Mouse (Mus musculus): ENCODE measurements around the gene Mecp2. TPM values are rescaled to one million over a fixed set of nuclear protein-coding genes. Genes with fewer than 3 reads are reported as not detected.

Gene Mecp2
- polyA plus RNA-seq, 1 experiment from 2014 or later: 11.9 TPM

- Histone ChIP-seq H3K27ac (replicated peaks) (peak overlapping the region; percentile 93), H3K4me3 (replicated peaks) (peak overlapping the region; percentile 58), H3K9me3 (replicated peaks) (no peaks in the 10 kb centered on the region), H3K4me2 (replicated peaks) (peak overlapping the region; percentile 46), H3K27me3 (no peaks in the 10 kb centered on the region), H3K4me1 (no peaks in the 10 kb centered on the region; the same call in 1 of the 2 replicates), H3K36me3 (no peaks in the 10 kb centered on the region), H3K9ac (peak overlapping the region; percentile 53)
- WGBS: 8% methylated on average over 28 of the region's 56 CpGs
- ATAC-seq (ENCODE audit: insufficient number of reproducible peaks, low FRiP score, low TSS enrichment, low read depth): peak; percentile 83
Observed at GRCm38 (mm10) chrX:74084946-74085498, 50.1 kb downstream of the Mecp2 start.

- Histone ChIP-seq H3K27me3 (no peaks in the 10 kb centered on the region), H3K4me3 (replicated peaks) (peak overlapping the region; percentile 58), H3K4me1 (no peaks in the 10 kb centered on the region; the same call in 1 of the 2 replicates), H3K9ac (0 out of 2 replicates have a peak overlapping the region, but pooled peaks have one; percentile 53), H3K9me3 (replicated peaks) (no peaks in the 10 kb centered on the region), H3K27ac (replicated peaks) (peak overlapping the region; percentile 93), H3K4me2 (replicated peaks) (peak overlapping the region; percentile 46), H3K36me3 (no peaks in the 10 kb centered on the region)
- 19% methylated on average over 17 of the region's 17 CpGs for WGBS
- no peak for ATAC-seq (ENCODE audit: insufficient number of reproducible peaks, low FRiP score, low TSS enrichment, low read depth)
Observed at GRCm38 (mm10) chrX:74084276-74084837, 50.8 kb downstream of the Mecp2 start.

GRCm38 (mm10) chrX:74070794-74071193 lies 64.4 kb downstream of the Mecp2 start:
- no peak overlapping the region for H3K4me3 ChIP-seq (replicated peaks)
- no peak for ATAC-seq (ENCODE audit: insufficient number of reproducible peaks, low FRiP score, low TSS enrichment, low read depth)
- H3K4me2 ChIP-seq (replicated peaks): no peak overlapping the region
- H3K9me3 ChIP-seq (replicated peaks): no peaks in the 10 kb centered on the region
- no peak overlapping the region for H3K27ac ChIP-seq (replicated peaks)
- no peak overlapping the region for H3K9ac ChIP-seq
- no peaks in the 10 kb centered on the region for H3K27me3 ChIP-seq
- H3K36me3 ChIP-seq: no peaks in the 10 kb centered on the region
- no peaks in the 10 kb centered on the region for H3K4me1 ChIP-seq

- 81% methylated on average over 9 of the region's 9 CpGs for WGBS
- no peak for ATAC-seq (ENCODE audit: insufficient number of reproducible peaks, low FRiP score, low TSS enrichment, low read depth)
Observed at GRCm38 (mm10) chrX:74067891-74068290, 67.3 kb downstream of the Mecp2 start.

GRCm38 (mm10) chrX:74045107-74045506 lies 90.1 kb downstream of the Mecp2 start:
- Histone ChIP-seq H3K36me3 (no peaks in the 10 kb centered on the region), H3K4me3 (replicated peaks) (no peak overlapping the region), H3K9me3 (replicated peaks) (no peaks in the 10 kb centered on the region), H3K27me3 (no peaks in the 10 kb centered on the region), H3K4me2 (replicated peaks) (no peak overlapping the region), H3K4me1 (no peaks in the 10 kb centered on the region), H3K9ac (no peak overlapping the region), H3K27ac (replicated peaks) (no peak overlapping the region)
- ATAC-seq (ENCODE audit: insufficient number of reproducible peaks, low FRiP score, low TSS enrichment, low read depth): no peak
- WGBS: 72% methylated on average over 1 of the region's 1 CpGs

More at GRCm38 (mm10) chrX:74067891-74068290, 67.3 kb downstream of the Mecp2 start:
- Histone ChIP-seq H3K9ac (no peak overlapping the region), H3K9me3 (replicated peaks) (no peaks in the 10 kb centered on the region), H3K27me3 (no peaks in the 10 kb centered on the region), H3K4me3 (replicated peaks) (no peak overlapping the region), H3K4me2 (replicated peaks) (no peak overlapping the region), H3K27ac (replicated peaks) (no peak overlapping the region), H3K4me1 (no peaks in the 10 kb centered on the region), H3K36me3 (no peaks in the 10 kb centered on the region)

- no peaks in the 10 kb centered on the region for H3K27me3 ChIP-seq
- no peak for ATAC-seq (ENCODE audit: insufficient number of reproducible peaks, low FRiP score, low TSS enrichment, low read depth)
- H3K4me3 ChIP-seq (replicated peaks): no peak overlapping the region
- no peaks in the 10 kb centered on the region for H3K4me1 ChIP-seq
- H3K4me2 ChIP-seq (replicated peaks): no peak overlapping the region
- no peak overlapping the region for H3K9ac ChIP-seq
- no peaks in the 10 kb centered on the region for H3K9me3 ChIP-seq (replicated peaks)
- no peak overlapping the region for H3K27ac ChIP-seq (replicated peaks)
- peaks cover 4% of the 10 kb centered on the region; the same call in 1 of the 2 replicates for H3K36me3 ChIP-seq
- WGBS: 75% methylated on average over 5 of the region's 5 CpGs
Observed at GRCm38 (mm10) chrX:74037702-74038375, 97.3 kb downstream of the Mecp2 start.

- Histone ChIP-seq H3K36me3 (no peaks in the 10 kb centered on the region), H3K27ac (replicated peaks) (no peak overlapping the region), H3K4me1 (no peaks in the 10 kb centered on the region), H3K27me3 (peaks cover 3% of the 10 kb centered on the region; the same call in 1 of the 2 replicates), H3K4me3 (replicated peaks) (no peak overlapping the region), H3K9me3 (replicated peaks) (no peaks in the 10 kb centered on the region), H3K4me2 (replicated peaks) (no peak overlapping the region), H3K9ac (no peak overlapping the region)
- no peak for ATAC-seq (ENCODE audit: insufficient number of reproducible peaks, low FRiP score, low TSS enrichment, low read depth)
- WGBS: 69% methylated on average over 1 of the region's 1 CpGs
Observed at GRCm38 (mm10) chrX:74030000-74030399, 105.2 kb downstream of the Mecp2 start.

- H3K9me3 ChIP-seq (replicated peaks): no peaks in the 10 kb centered on the region
- peaks cover 12% of the 10 kb centered on the region; the same call in 1 of the 2 replicates for H3K4me1 ChIP-seq
- H3K36me3 ChIP-seq: peaks cover 12% of the 10 kb centered on the region
- peak within 1 kb of the TSS; percentile 61 for H3K4me3 ChIP-seq (replicated peaks)
- peak within 1 kb of the TSS; percentile 53 for H3K4me2 ChIP-seq (replicated peaks)
- peak within 1 kb of the TSS; percentile 74 for H3K27ac ChIP-seq (replicated peaks)
- peak; percentile 88 for ATAC-seq (ENCODE audit: insufficient number of reproducible peaks, low FRiP score, low TSS enrichment, low read depth)
- peak within 1 kb of the TSS; percentile 68 for H3K9ac ChIP-seq
- peaks cover 3% of the 10 kb centered on the region; the same call in 1 of the 2 replicates for H3K27me3 ChIP-seq
- WGBS: 15% methylated on average over 69 of the region's 72 CpGs
Observed at GRCm38 (mm10) chrX:74023188-74024049, 111.7 kb downstream of the Mecp2 start, which contains the start of gene Irak1. Gene Irak1 (minus strand): TSS chrX:74023918.

GRCm38 (mm10) chrX:74022795-74023187 lies 112.4 kb downstream of the Mecp2 start:
- ATAC-seq (ENCODE audit: insufficient number of reproducible peaks, low FRiP score, low TSS enrichment, low read depth): no peak
- Histone ChIP-seq H3K4me1 (peaks cover 12% of the 10 kb centered on the region; the same call in 1 of the 2 replicates), H3K27ac (replicated peaks) (no peak overlapping the region), H3K27me3 (peaks cover 3% of the 10 kb centered on the region; the same call in 1 of the 2 replicates), H3K9me3 (replicated peaks) (no peaks in the 10 kb centered on the region), H3K4me3 (replicated peaks) (peak overlapping the region; percentile 61), H3K36me3 (peaks cover 17% of the 10 kb centered on the region), H3K4me2 (replicated peaks) (peak overlapping the region; percentile 53), H3K9ac (peak overlapping the region; percentile 68; the same call in 1 of the 2 replicates)
- 24% methylated on average over 6 of the region's 6 CpGs for WGBS

GRCm38 (mm10) chrX:74014597-74014996 lies 120.6 kb downstream of the Mecp2 start:
- no peaks in the 10 kb centered on the region for H3K27me3 ChIP-seq

GRCm38 (mm10) chrX:74008063-74008462 lies 127.1 kb downstream of the Mecp2 start:
- Histone ChIP-seq H3K4me2 (replicated peaks) (no peak overlapping the region), H3K27me3 (no peaks in the 10 kb centered on the region), H3K36me3 (no peaks in the 10 kb centered on the region), H3K9ac (no peak overlapping the region), H3K27ac (replicated peaks) (no peak overlapping the region), H3K4me3 (replicated peaks) (no peak overlapping the region), H3K4me1 (no peaks in the 10 kb centered on the region), H3K9me3 (replicated peaks) (no peaks in the 10 kb centered on the region)
- WGBS: 29% methylated on average over 8 of the region's 8 CpGs
- no peak for ATAC-seq (ENCODE audit: insufficient number of reproducible peaks, low FRiP score, low TSS enrichment, low read depth)

More at GRCm38 (mm10) chrX:74014597-74014996, 120.6 kb downstream of the Mecp2 start:
- H3K27ac ChIP-seq (replicated peaks): no peak overlapping the region
- ATAC-seq (ENCODE audit: insufficient number of reproducible peaks, low FRiP score, low TSS enrichment, low read depth): no peak
- H3K9ac ChIP-seq: no peak overlapping the region
- no peak overlapping the region for H3K4me3 ChIP-seq (replicated peaks)
- H3K4me2 ChIP-seq (replicated peaks): no peak overlapping the region
- H3K36me3 ChIP-seq: peaks cover 13% of the 10 kb centered on the region; the same call in 1 of the 2 replicates
- WGBS: 100% methylated on average over 1 of the region's 1 CpGs
- no peaks in the 10 kb centered on the region for H3K9me3 ChIP-seq (replicated peaks)
- H3K4me1 ChIP-seq: no peaks in the 10 kb centered on the region
